Mouse (Mus musculus) embryonic stem cell, embryonic (primary cell): Measurements from ENCODE around the gene Gatb.

Source experiments
- CTCF ChIA-PET, 4 experiments: fragments of 300-600 bp in 2 of 4; fragments of 350-600 bp in 2 of 4; sonication (Branson Sonifier 250); formaldehyde crosslinking; loops; one replicate each; lab custom pipeline; 2022; ENCODE audit warnings: inconsistent platforms in 2 of 4; lab: Charles Lee
- POLR2A ChIA-PET, 4 experiments: fragments of 300-600 bp in 2 of 4; fragments of 350-600 bp in 2 of 4; sonication (Branson Sonifier 250); formaldehyde crosslinking; loops; one replicate each; lab custom pipeline; 2022; ENCODE audit warnings: antibody characterized with exemption in 4 of 4, inconsistent platforms in 1 of 4; lab: Charles Lee

The Gatb gene

DNA sequence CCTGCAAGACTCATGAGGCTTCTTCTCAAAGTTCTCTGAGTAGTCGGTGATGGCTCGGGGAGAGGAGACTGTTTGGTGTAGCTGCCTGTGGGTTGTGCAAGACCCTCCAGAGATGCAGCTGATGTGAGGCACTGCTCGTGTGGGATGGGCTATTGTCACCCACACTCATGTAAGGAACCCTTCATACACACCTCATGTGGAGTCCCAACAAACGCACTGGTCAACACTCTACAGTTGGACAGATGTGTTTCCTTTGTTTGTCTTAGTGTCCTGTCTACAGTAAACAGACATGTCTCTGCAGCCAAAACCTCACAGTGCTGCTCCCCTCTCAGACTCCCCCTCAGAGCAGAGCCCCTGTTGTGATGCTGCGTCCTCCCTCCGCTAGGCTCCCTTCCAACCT is 95.9 kb downstream of the Gatb start:
- CTCF ChIA-PET: interaction anchor here in 1 of 4 experiments (1.0 kb wide), 1 partner anchor 11 kb away, joined by 4 read pairs; no protein-coding TSS in a partner anchor
- POLR2A ChIA-PET: interaction anchor here in 1 of 4 experiments (3.6 kb wide), 1 partner anchor 10 kb away, joined by 12 read pairs; no protein-coding TSS in a partner anchor

DNA sequence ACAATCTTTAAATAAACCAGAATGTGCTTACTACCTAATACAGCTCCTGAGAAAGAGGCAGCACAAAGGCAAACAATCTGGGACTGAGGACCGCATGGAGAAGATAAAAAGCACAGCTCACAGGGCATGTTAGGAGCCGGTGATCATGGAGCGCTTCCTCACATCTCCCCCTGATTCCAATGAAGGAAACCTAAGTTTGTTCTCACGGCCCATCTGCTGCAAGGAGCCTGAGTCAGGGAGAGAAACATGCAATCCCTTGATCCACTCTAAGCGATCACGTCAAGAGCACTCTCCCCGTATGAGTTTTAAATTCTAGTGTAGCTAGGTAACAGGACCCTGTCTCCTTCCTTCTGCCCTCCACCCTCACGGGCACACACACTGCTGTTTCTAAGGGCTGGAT is 103.2 kb downstream of the Gatb start:
- ChIA-PET POLR2A (no interaction called here), CTCF (no interaction called here)

DNA sequence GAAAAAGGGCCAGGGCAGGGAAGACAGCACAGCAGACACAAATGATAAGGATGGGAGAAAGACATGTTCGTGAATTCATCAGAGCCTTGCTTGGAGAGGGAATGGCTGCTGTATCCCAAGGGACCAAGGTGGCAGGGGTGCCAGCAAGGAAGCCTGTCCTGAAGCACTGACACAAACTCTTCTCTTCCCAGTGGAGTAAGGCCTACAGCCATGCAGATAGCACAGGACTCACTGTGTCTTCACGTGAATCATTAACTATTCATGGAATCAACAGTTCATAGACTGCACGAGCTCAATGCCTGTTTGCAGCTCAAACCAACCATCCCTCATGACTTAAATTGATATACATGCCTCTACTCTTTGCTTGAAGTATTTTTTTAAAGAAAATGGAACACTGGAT is 104.0 kb downstream of the Gatb start:
- ChIA-PET CTCF (interaction anchor here in 1 of 4 experiments (0.5 kb wide), 1 partner anchor 26 kb away, joined by 3 read pairs; no protein-coding TSS in a partner anchor), POLR2A (interaction anchor here in 1 of 4 experiments (0.7 kb wide), 1 partner anchor 349 kb away, joined by 3 read pairs; no protein-coding TSS in a partner anchor)

DNA sequence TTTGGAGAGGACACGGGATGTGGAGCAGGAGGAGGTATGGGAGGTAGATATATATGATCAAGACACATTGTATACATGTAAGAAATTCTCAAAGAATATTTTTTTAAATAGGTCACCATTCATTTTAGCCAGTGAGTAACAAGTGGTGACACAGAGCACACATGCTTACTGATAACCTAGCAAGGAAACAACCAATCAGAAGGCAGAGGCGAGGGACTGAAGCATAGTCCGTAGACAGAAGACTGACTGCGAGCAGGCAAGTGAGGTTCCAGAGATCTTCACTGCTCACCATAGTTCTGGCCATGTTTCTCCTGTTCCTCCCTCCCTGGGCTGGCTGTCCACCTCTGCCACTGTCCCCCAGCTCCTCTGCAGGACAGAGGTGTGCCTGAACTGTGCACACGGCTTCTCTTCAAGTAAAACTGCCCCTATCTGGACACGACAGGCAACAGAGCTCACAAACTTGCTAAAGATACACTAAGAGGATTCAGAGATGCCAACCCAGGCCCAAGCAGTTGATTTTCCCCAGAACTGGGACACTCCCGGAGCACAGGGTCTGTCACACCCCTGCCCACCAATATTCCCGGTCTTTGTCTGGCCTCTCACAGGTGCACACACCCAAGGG is 105.5 kb downstream of the Gatb start:
- ChIA-PET POLR2A (interaction anchor here in 1 of 4 experiments (0.7 kb wide), 1 partner anchor 298 kb away, joined by 6 read pairs; no protein-coding TSS in a partner anchor), CTCF (no interaction called here)

DNA sequence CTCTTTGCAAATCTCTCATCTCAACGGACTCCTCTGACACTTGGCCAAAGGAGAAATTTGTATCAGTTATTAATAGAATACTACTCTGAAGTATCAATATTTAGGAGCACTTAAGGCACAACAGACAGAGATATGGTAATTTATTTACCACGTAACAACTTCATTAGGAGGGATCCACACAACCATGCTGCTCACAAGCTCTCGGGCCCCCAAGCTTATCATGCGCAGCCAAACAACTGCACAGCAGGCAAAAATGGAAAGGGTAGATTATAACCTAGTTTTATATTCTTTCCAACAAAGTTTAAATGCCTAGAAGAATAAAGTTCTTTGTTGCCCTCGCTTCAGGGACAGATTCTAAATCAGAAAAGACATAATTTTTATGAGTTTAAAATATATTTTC is 106.0 kb downstream of the Gatb start:
- ChIA-PET POLR2A (no interaction called here), CTCF (no interaction called here)

DNA sequence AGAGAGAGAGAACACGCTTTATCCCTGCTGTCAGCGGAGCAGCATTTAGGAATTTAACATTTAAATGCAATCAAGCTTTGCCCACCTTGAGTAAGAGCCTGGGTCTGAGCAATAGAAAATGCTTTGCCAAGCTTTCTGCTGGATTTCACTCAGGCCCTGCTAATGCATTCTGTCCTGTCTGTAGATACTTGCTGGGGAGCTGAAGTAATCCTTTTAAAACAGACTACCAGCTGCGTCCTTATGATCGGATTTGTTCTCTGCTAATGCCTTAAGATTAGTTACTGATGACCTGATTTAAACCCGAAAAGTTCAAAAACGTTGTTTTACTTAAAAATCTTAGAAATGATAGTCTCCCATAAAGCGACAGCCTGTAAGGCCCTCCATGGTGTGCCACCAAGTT is 107.2 kb downstream of the Gatb start:
- CTCF ChIA-PET: interaction anchor here in 2 of 4 experiments (0.6 kb wide), 2 partner anchors 11 to 81 kb away, joined by 4 to 5 read pairs; no protein-coding TSS in a partner anchor
- POLR2A ChIA-PET: interaction anchor here in 1 of 4 experiments (0.8 kb wide), 1 partner anchor 110 kb away, joined by 3 read pairs; no protein-coding TSS in a partner anchor

DNA sequence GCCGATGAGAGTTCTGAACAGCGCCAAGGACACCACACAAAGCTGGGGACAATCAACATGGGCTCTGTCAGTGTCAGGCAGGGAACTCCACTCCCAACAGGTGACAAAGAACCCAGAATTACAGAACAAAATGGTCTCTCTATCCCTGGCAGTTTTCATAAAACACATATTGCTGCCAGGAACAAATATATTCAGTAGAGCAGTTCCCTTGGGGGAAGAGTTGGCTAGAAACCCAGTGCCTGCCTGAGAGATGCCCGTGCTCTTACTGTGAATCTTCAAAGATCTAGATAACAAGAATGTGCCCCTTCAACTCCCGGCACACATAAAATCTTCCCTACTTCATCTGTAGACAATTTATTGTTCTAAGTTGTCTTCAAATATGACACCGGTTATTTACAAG is 109.7 kb downstream of the Gatb start:
- POLR2A ChIA-PET: no interaction called here
- CTCF ChIA-PET: no interaction called here

DNA sequence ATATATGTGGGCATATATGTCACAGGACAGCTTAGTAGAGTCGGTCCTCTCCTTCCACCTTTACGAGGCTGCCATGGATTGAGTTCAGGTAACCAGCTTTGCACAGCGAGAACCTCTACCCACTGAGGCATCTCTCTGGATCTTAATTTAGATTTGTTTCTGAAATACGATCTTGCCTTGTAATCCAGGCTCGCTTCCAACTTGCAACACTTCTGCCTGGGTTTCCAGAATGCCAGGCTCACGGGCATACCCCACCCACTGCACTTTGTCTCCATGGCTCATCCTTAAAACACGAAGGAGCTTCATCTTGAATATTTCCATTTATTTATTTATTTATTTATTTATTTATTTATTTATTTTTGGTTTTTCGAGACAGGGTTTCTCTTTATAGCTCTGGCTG is 111.4 kb downstream of the Gatb start:
- CTCF ChIA-PET: no interaction called here
- POLR2A ChIA-PET: no interaction called here

DNA sequence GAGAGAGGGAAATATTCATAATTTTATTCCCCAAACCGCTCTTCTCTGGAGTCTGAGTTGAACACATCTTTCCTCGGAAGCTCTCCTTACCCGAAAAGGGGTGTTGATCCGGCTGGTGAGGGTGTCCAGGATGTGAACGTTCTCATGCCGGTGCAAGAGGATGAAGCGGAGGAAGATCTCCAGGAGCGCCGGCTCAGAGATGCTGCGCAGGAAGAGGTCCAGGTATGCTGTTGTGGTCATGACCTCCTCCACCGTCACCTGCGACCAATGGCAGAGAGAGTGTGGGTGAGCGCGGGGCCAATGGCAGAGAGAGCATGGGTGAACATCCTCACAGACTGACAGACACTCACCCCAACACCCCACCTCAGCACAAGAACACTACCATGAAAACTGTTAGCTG is 114.4 kb downstream of the Gatb start:
- POLR2A ChIA-PET: no interaction called here

DNA sequence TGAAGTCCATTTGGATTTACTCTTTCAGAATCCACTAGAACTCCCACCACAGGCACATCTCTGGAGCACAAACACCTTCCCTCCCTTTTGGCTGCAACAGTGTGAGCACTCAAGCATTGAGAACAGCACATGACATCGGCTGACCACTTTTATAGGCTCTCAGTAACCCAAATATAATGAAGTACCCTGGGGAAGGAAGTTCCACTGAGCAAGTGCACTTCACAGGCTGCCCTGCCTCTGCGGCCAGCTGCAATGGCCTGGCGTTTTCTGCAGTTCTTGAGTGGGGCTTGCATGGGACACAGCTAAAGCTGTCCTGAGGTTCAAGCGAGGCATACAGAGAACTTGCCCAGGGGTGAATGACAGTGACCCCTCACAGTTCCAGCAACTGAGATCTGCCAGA is 117.2 kb downstream of the Gatb start:
- POLR2A ChIA-PET: no interaction called here
- CTCF ChIA-PET: no interaction called here

More for the DNA sequence above, 114.4 kb downstream of the Gatb start:
- CTCF ChIA-PET: no interaction called here

DNA sequence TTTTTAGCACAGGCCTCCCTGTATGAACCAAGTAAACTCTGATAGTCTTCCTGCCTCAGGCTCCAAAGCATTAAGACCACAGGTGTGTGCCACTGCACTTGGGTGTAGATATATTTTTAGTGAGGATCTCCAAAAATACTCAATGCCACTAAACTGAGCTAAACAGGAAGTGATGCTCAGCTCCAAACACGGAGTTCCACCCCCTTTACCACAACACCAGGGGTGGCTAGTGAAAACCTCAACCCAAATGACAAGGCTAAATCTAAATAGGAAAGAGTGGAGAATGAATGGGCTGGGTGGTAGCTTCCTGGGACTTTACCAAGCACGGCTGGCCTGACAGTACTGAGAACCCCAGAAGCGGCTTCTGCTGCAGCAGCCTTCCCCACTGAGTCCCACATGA is 119.1 kb downstream of the Gatb start:
- CTCF ChIA-PET: no interaction called here
- POLR2A ChIA-PET: interaction anchor here in 1 of 4 experiments (0.5 to 0.6 kb wide), 2 partner anchors 20 to 429 kb away, joined by 3 read pairs; no protein-coding TSS in a partner anchor

DNA sequence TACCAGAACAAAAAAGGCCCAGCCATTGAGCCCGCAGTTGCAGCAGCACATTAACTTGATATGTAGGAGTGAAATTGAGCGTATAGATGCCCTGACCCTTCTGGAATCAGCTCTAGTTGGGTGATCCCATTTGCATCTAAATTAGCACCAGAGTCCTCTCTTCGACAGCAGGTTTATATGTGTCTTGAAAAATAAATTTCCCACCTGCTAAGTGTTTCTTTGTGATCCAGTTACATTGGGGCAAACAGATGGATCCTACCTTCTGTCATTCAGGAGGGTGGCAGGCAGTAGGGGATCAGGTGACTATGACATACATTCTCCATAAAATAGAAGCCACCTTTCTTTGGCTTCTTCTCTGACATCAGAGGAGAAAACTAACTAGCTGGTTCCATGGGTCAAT is 121.1 kb downstream of the Gatb start:
- POLR2A ChIA-PET: no interaction called here
- CTCF ChIA-PET: no interaction called here

DNA sequence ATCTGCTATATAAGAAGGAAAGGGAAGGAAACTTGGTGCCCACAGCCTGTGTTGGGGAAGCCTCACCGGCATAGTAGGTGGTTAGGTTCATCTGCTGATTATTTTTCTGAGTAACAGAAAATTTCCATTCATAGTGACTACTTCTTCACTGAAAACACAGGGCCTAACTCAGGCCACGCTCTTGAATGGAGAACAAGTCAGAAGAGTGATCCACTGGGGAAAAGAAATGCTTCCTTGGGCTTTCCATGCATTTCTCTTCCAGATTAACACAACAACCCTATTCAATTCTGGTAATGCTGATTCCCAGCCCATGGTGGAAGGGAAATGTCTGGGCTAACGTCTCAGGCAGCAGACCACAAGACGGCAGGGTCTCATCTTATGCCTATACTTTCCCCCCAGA is 124.6 kb downstream of the Gatb start:
- POLR2A ChIA-PET: no interaction called here
- CTCF ChIA-PET: interaction anchor here in 1 of 4 experiments (0.6 kb wide), 1 partner anchor 153 kb away, joined by 3 read pairs; no protein-coding TSS in a partner anchor

DNA sequence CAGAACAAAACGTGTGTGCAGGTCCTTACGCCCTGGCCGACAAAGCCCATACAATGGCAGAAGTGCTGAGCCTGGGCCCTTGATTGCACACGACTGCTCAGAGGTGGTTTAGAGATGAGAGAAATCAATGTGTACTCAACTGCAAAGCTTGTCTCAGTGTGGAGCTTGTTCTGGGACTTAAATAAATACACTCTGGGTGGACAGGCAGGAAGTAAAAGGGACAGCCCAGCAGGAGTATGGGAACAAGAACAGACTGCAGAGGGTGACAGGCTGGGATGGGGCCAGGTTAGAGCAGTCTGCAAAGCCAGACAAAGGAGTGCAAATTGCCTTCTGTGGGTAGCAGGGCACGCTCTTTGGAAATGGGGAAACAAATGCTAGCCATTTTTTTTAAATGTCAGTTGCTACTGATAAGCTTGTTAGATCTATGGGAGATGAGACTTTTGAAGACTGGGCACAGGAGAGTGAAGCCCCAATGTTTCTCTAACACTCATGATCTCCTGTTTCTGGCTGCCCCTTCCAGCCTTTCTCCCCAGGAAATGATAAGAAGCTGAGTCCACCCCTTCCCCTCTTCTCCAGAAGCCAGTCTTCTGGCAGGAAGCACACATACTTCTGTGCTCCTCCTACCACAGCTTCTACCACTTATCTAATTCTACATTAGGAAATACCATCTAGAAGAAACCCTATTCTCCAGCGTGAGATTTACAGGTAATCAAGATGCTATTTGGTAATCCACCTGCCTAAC is 129.4 kb downstream of the Gatb start:
- POLR2A ChIA-PET: no interaction called here

More for the DNA sequence above, 129.4 kb downstream of the Gatb start:
- CTCF ChIA-PET: interaction anchor here in 1 of 4 experiments (1.1 kb wide), 1 partner anchor 221 kb away, joined by 3 read pairs; no protein-coding TSS in a partner anchor
